Mouse (Mus musculus) bone marrow, adult 2 months (tissue): Measurements from ENCODE around the gene Lrrc25.

ENCODE experiments used
- CTCF ChIP-seq: fragments of 200-500 bp; IDR thresholded peaks from 2 replicates; pipeline ENCODE4 v1.5.1; 2011; ENCODE audit warnings: low read length, control low read depth; ENCODE audit not compliant: control insufficient read depth, insufficient read depth
- POLR2A ChIP-seq: fragments of 200-500 bp; IDR thresholded peaks from 2 replicates; pipeline ENCODE4 v1.6.1; 2011; ENCODE audit warnings: low read depth, mild to moderate bottlenecking, control low read depth, low read length, borderline replicate concordance; ENCODE audit not compliant: control insufficient read depth

- TF ChIP-seq CTCF (no peak), POLR2A (no peak)
These were observed 30.4 kb downstream of the Lrrc25 start for GRCm38 (mm10) chr8:70646369-70646768.
